Mouse (Mus musculus): Measurements from ENCODE around the gene Fxyd3. TPM values are rescaled to one million over a fixed set of nuclear protein-coding genes. Genes with fewer than 3 reads are reported as not detected.
A peak's percentile ranks its signal among the peaks of the same experiment; 100 is the strongest.

Gene Fxyd3
- polyA plus RNA-seq, 1 experiment from 2014 or later: 383 TPM

DNA sequence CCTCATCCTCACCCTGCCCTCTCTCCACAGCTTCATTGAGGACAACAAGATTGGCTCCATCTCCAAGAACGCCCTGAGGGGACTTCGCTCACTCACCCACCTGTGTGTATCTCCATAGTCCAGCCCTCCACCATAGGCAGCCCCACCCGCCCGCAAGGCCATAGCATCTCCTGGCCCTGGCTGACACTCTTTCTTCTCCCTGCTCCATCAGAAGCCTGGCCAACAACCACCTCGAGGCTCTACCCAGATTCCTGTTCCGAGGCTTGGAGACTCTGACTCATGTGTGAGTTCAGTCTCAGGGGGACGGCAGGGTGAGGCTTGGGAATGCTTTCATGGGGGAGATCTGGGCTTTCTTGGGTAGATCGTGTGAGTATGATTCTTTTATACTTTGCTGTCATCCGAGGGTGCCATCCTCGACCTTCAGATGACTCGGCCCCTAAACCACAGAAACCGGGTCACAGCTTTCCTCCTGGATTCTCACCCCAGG lies 13.4 kb downstream of the Fxyd3 start:
- Histone ChIP-seq H3K9ac (no peak overlapping the region), H3K4me3 (replicated peaks) (no peak overlapping the region), H3K36me3 (no peaks in the 10 kb centered on the region), H3K4me1 (peaks cover 14% of the 10 kb centered on the region), H3K9me3 (no peaks in the 10 kb centered on the region), H3K27me3 (replicated peaks) (no peaks in the 10 kb centered on the region), H3K4me2 (no peak overlapping the region), H3K27ac (no peak overlapping the region)
- 82% methylated on average over 12 of the region's 12 CpGs for WGBS
- no peak for ATAC-seq (ENCODE audit: insufficient read depth, low FRiP score, low read depth)

DNA sequence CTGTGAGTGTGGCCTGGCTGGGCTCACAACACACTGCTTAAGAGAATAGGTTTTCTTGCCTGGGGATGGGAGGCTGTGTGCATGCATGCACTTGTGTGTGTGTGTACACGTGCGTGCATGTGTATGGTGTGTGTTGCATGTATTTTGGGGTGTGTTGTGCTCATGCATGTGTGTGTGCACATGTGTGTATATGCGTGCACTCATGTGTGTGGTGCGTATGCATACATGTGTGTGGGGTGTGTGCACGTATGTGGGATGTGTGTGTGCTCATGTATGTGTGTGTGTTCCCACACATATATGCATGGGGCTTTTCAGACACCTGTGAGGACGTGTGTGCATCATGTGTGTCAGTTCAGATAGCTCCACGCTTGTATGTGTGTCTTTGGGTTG lies 15.9 kb downstream of the Fxyd3 start:
- Histone ChIP-seq H3K4me1 (peaks cover 4% of the 10 kb centered on the region; the same call in 1 of the 2 replicates), H3K36me3 (no peaks in the 10 kb centered on the region), H3K27me3 (replicated peaks) (no peaks in the 10 kb centered on the region), H3K4me2 (no peak overlapping the region), H3K9ac (no peak overlapping the region), H3K27ac (no peak overlapping the region), H3K9me3 (no peaks in the 10 kb centered on the region), H3K4me3 (replicated peaks) (no peak overlapping the region)
- ATAC-seq (ENCODE audit: insufficient read depth, low FRiP score, low read depth): no peak
- WGBS: 86% methylated on average over 7 of the region's 7 CpGs

DNA sequence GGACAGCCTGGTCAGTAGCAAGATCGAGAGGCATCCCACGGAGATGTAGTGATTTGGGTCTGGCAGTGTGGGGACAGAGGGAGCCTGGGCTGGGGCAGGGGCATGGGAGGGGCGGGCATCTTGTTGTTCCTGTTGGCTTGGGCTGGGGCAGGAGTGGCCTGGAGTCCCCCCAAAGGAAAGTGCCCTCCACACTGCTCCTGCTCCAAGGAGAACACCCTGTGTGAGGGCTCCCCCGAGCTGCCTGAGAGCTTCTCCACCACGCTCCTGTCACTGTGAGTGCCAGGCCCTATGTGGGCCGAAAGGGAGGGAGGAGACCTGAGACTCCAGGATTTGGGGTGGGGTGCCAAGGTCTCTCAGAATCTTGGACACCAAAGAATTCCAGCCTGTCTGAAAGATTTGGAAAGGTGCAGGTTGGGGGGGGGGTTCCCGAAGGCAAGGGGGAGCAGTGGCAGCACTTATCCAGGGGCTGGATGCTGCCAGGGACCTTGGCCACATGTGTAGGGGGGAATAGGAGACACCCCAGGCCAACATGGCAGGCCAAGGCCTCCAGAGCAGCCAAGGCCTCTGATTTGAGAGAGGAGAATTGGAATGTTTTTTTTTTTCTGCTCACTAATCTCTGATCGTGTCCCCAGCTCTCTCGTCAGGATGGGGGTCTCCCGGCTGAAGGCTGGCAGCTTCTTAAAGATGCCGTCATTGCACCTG lies 16.4 kb downstream of the Fxyd3 start:
- ATAC-seq (ENCODE audit: insufficient read depth, low FRiP score, low read depth): no peak
- H3K27ac ChIP-seq: peak overlapping the region; percentile 31; the same call in 1 of the 2 replicates
- H3K27me3 ChIP-seq (replicated peaks): no peaks in the 10 kb centered on the region

DNA sequence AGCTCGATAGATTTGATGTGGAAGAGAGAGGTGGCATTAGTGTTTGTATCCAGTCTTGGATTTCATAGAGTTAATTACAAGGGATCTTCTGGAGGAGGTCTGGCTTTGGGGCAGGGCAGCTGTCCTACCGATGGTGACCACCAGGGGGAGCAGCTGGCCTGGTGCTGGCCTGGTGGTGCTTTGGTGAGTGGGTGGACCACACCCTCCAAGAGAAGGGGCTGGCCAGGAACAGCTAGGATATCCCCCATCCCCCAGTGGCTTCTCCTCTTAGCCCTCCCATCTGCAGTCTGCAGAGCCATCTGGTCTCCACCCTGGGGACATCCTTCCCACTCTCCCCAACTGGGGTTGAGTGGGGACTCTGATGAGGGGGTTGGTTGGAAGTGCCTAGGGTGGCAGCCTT lies 17.4 kb downstream of the Fxyd3 start, which contains the start of gene Lgi4:
Lgi4 (plus strand) TSS at position 235 of the 400 bp plus-strand sequence.
- Histone ChIP-seq H3K27ac (peak within 1 kb of the TSS; percentile 31; the same call in 1 of the 2 replicates), H3K36me3 (no peaks in the 10 kb centered on the region), H3K9me3 (no peaks in the 10 kb centered on the region), H3K4me3 (replicated peaks) (no peak within 1 kb of the TSS), H3K27me3 (replicated peaks) (no peaks in the 10 kb centered on the region), H3K9ac (0 out of 2 replicates have a peak within 1 kb of the TSS, but pooled peaks have one; percentile 2), H3K4me1 (peaks cover 16% of the 10 kb centered on the region), H3K4me2 (no peak within 1 kb of the TSS)
- peak; percentile 39; the same call in 1 of the 2 replicates for ATAC-seq (ENCODE audit: insufficient read depth, low FRiP score, low read depth)
- WGBS: 2% methylated on average over 2 of the region's 2 CpGs

More for the DNA sequence above, 16.4 kb downstream of the Fxyd3 start:
- WGBS: 70% methylated on average over 11 of the region's 11 CpGs
- no peak overlapping the region for H3K4me2 ChIP-seq
- H3K9me3 ChIP-seq: no peaks in the 10 kb centered on the region
- H3K36me3 ChIP-seq: no peaks in the 10 kb centered on the region
- H3K4me1 ChIP-seq: peaks cover 7% of the 10 kb centered on the region
- no peak overlapping the region for H3K4me3 ChIP-seq (replicated peaks)
- H3K9ac ChIP-seq: no peak overlapping the region

DNA sequence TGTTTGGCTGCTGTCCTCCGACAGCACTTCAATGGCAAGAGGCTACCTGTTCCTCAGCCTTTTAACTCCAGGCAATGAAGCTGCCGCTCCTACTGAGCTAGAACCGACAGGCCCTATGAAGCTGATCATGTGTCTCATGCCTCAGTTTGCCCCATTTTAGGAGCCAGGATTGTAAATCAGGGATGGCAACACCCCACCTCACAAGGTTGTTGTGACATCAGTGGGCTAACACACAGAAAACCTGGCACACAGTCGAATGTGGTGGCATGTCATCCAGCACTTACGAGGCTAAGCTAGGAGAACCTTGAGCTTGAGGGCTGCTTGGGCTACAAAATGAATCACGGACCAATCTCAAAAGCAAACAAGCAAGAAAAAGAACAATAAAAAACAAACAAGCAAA lies 18.3 kb downstream of the Fxyd3 start:
- H3K4me1 ChIP-seq: peaks cover 21% of the 10 kb centered on the region
- 86% methylated on average over 6 of the region's 6 CpGs for WGBS
- no peaks in the 10 kb centered on the region for H3K36me3 ChIP-seq
- no peak overlapping the region for H3K4me2 ChIP-seq
- no peaks in the 10 kb centered on the region for H3K9me3 ChIP-seq
- H3K27me3 ChIP-seq (replicated peaks): peaks cover 4% of the 10 kb centered on the region; the same call in 1 of the 2 replicates
- H3K27ac ChIP-seq: no peak overlapping the region
- ATAC-seq (ENCODE audit: insufficient read depth, low FRiP score, low read depth): no peak
- 0 out of 2 replicates have a peak overlapping the region, but pooled peaks have one; percentile 2 for H3K9ac ChIP-seq
- no peak overlapping the region for H3K4me3 ChIP-seq (replicated peaks)

DNA sequence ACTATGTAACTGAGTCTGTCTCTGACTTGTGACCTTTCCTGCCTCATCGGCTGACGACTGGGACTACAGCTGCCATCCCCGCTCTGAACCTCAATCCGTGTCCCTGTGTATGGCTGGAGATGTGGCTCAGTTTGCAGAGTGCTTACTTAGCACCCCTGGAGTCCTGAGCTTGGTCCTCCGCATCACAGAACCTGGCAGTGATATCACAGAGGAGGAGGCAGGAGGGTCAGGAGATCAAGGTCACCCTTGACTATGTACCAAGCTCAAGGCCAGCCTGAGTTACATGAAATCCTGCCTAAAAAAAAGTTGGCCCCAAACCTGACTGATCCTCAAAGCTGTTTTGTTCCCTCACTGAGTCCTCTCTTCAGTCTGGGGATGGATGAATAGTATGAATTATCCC lies 18.8 kb downstream of the Fxyd3 start:
- peaks cover 26% of the 10 kb centered on the region for H3K4me1 ChIP-seq
- no peaks in the 10 kb centered on the region for H3K9me3 ChIP-seq
- H3K27me3 ChIP-seq (replicated peaks): peaks cover 4% of the 10 kb centered on the region; the same call in 1 of the 2 replicates
- H3K4me2 ChIP-seq: no peak overlapping the region
- ATAC-seq (ENCODE audit: insufficient read depth, low FRiP score, low read depth): no peak
- no peak overlapping the region for H3K27ac ChIP-seq
- 0 out of 2 replicates have a peak overlapping the region, but pooled peaks have one; percentile 2 for H3K9ac ChIP-seq
- WGBS: 66% methylated on average over 5 of the region's 5 CpGs
- no peaks in the 10 kb centered on the region for H3K36me3 ChIP-seq
- H3K4me3 ChIP-seq (replicated peaks): no peak overlapping the region

DNA sequence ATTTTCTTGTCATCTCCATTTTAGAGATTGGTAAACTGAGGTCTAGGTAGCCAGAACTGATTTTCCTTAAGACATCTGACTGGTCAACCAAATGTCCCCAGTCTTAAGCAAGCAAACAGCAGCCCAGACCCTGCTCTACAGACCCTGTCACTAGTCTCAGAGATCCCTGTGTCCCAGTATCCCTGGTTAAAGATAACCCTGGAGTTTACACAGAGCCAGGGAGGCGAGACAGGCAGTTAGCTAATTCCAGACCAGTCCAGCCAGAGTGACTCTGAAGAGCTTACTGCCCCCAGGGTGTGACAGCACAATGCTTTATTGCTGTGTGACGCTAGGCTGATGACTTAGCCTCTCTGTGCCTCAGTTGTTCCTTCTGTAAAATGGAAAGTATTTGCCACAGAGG lies 19.4 kb downstream of the Fxyd3 start, which contains the start of gene Fxyd1:
Fxyd1 (minus strand) TSS at position 129 of the 400 bp plus-strand sequence.
- peak within 1 kb of the TSS; percentile 57 for H3K27ac ChIP-seq
- H3K27me3 ChIP-seq (replicated peaks): peaks cover 9% of the 10 kb centered on the region
- peaks cover 33% of the 10 kb centered on the region for H3K4me1 ChIP-seq
- H3K4me3 ChIP-seq (replicated peaks): no peak within 1 kb of the TSS
- no peak for ATAC-seq (ENCODE audit: insufficient read depth, low FRiP score, low read depth)
- H3K9ac ChIP-seq: 0 out of 2 replicates have a peak within 1 kb of the TSS, but pooled peaks have one; percentile 2
- H3K36me3 ChIP-seq: no peaks in the 10 kb centered on the region
- no peaks in the 10 kb centered on the region for H3K9me3 ChIP-seq
- no peak within 1 kb of the TSS for H3K4me2 ChIP-seq
- 84% methylated on average over 2 of the region's 2 CpGs for WGBS

DNA sequence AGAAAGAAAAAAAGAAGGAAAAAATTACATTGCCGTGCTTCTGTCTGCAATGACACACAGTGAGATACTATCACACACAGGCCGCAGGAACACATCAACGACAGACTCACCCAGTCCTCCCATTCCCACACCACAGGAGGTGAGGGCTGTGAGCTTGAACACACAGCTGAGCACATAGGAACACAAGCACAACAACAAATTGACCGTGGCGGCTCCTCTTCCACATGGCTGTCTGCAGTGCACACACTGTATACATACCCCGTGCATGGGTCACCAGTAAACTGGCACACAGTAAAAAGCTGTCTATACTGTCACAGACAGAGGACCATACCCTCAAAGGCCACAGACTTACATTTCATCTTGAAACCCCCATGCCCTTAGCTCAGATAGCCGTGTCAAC lies 20.1 kb downstream of the Fxyd3 start:
- Histone ChIP-seq H3K4me1 (peaks cover 38% of the 10 kb centered on the region), H3K27ac (peak overlapping the region; percentile 57), H3K9ac (no peak overlapping the region), H3K4me3 (replicated peaks) (no peak overlapping the region), H3K9me3 (no peaks in the 10 kb centered on the region), H3K36me3 (no peaks in the 10 kb centered on the region), H3K27me3 (replicated peaks) (peaks cover 15% of the 10 kb centered on the region), H3K4me2 (no peak overlapping the region)
- 76% methylated on average over 7 of the region's 7 CpGs for WGBS
- ATAC-seq (ENCODE audit: insufficient read depth, low FRiP score, low read depth): no peak

DNA sequence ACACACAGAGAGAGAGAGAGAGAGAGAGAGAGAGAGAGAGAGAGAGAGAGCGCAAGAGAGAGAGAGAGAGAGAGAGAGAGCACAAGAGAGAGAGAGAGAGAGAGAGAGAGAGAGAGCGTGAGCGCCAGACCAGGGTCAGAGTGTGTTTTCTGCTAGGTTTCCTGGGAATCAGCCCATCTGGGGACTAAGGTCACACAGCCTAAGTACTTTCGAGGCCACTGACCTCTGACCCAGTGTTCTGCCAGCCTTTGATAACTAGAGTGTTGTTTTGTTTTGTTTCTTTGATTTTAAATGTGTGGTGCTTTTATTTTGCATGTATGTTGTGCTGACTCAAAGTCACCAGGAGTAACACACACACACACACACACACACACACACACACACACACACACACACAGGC lies 20.6 kb downstream of the Fxyd3 start:
- Histone ChIP-seq H3K36me3 (no peaks in the 10 kb centered on the region), H3K4me3 (replicated peaks) (no peak overlapping the region), H3K27me3 (replicated peaks) (peaks cover 21% of the 10 kb centered on the region), H3K9ac (no peak overlapping the region), H3K9me3 (no peaks in the 10 kb centered on the region), H3K4me1 (peaks cover 44% of the 10 kb centered on the region), H3K27ac (peak overlapping the region; percentile 57), H3K4me2 (no peak overlapping the region)
- ATAC-seq (ENCODE audit: insufficient read depth, low FRiP score, low read depth): no peak
- 35% methylated on average over 4 of the region's 4 CpGs for WGBS

DNA sequence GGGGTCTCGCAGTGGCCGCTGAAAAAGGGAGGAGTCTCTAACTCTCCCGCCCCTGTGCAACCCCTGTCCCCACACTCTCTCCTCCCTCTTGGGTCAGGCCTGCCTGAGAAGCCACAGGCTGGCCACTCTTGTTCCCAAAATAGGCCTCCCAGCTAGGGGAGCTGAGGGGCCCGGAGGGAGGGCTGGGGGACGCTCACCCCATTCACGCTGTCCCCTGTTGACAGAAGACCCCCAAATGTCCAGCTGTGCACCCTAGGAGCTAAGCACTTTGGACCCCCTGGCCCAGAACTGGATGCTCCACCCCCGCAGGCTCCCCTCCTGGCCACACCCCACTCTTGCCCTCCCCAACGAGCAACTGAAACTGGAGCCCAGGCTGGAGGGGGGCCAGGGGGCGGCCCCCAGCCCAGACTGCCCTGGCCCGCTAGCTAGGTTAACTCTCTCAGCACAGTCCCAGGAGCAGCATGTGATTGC lies 21.1 kb downstream of the Fxyd3 start:
- H3K9me3 ChIP-seq: no peaks in the 10 kb centered on the region
- H3K4me3 ChIP-seq (replicated peaks): peak overlapping the region; percentile 38
- peak overlapping the region; percentile 16; the same call in 1 of the 2 replicates for H3K9ac ChIP-seq
- 8% methylated on average over 10 of the region's 10 CpGs for WGBS
- H3K4me2 ChIP-seq: peak overlapping the region; percentile 48
- peaks cover 25% of the 10 kb centered on the region for H3K27me3 ChIP-seq (replicated peaks)
- no peaks in the 10 kb centered on the region for H3K36me3 ChIP-seq
- ATAC-seq (ENCODE audit: insufficient read depth, low FRiP score, low read depth): peak; percentile 83
- H3K4me1 ChIP-seq: peaks cover 48% of the 10 kb centered on the region
- H3K27ac ChIP-seq: peak overlapping the region; percentile 80

DNA sequence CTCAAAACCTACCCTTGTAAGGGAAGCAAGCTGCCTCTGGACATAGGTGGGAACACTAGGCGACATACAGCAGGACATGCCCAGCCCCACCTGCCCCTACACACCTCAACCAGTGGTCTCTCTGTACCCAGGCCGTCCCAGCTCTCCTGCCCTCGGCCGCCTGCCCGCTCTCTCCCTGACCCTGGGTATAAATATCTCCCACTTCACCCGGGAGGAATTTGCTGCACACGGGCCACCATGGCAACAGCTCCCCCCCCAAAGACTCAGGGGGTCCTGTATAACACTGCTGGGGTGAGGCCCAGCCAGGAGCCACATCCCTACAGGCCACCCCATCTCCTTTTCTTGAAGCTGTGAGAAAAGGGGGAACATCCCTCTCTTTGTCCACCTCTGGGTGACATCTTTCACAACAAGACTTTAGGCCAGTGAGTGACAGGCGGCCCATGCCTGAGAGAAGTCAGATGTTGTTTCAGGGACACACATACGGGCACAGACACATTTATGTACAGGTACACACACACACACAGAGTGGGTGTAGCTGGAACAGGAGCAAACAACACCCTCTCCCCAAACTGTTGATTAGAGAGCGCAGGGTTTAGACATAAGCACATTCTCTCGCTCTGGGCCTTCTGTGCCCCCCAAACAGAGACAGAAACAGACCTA lies 21.7 kb downstream of the Fxyd3 start:
- peak overlapping the region; percentile 38 for H3K4me3 ChIP-seq (replicated peaks)
- peak overlapping the region; percentile 16; the same call in 1 of the 2 replicates for H3K9ac ChIP-seq
- H3K27ac ChIP-seq: peak overlapping the region; percentile 80
- ATAC-seq (ENCODE audit: insufficient read depth, low FRiP score, low read depth): no peak
- 43% methylated on average over 11 of the region's 11 CpGs for WGBS
- H3K36me3 ChIP-seq: no peaks in the 10 kb centered on the region
- peaks cover 54% of the 10 kb centered on the region for H3K4me1 ChIP-seq
- H3K9me3 ChIP-seq: no peaks in the 10 kb centered on the region
- peak overlapping the region; percentile 48 for H3K4me2 ChIP-seq
- peaks cover 27% of the 10 kb centered on the region for H3K27me3 ChIP-seq (replicated peaks)
